Mouse (Mus musculus) frontal cortex, postnatal 10 days (tissue): ENCODE measurements around the gene Txndc17.
"Not testable (repeated sequence)": the region's sequence is repeated elsewhere in the genome, so short reads cannot be mapped to it uniquely, and the experiment has no call there.

ENCODE experiments used
- DNase-seq, 2 experiments: peaks; one replicate each; pipeline ENCODE4 v3.0.0; 2022; ENCODE audit warnings: low spot score in 2 of 2, mixed read lengths in 1 of 2

Txndc17 gene

GRCm38 (mm10) chr11:72207204-72207833 lies at the start of gene Txndc17, which contains the start of gene 4933427D14Rik:
Txndc17 (plus strand) TSS chr11:72207547.
4933427D14Rik (minus strand) TSS chr11:72207459.
- peak; percentile 82 to 84 for DNase-seq

DNA sequence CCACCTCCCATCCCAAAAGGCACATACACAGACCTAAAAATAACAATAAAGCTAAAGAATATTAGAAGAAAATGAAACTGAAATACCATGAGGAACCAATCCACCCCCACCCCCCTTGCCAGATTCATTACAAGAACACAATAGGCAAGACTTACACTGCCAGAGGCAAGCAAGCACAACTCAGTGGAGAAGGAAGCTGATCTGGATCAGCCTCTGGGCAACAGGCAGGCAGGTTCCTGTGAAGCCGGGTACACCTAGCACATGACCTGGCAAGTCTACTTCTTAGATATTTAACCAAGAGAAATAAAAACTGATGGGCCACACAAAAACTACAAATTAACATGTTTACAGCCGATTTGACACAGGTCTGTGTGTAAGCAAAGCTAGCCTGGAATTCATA lies 44.1 kb upstream of the Txndc17 start:
- DNase-seq = no peak

- no peak for DNase-seq
These were observed 37.5 kb upstream of the Txndc17 start for GRCm38 (mm10) chr11:72169871-72170270.

GRCm38 (mm10) chr11:72171906-72172305 lies 35.4 kb upstream of the Txndc17 start:
- DNase-seq = not testable (repeated sequence)

DNA sequence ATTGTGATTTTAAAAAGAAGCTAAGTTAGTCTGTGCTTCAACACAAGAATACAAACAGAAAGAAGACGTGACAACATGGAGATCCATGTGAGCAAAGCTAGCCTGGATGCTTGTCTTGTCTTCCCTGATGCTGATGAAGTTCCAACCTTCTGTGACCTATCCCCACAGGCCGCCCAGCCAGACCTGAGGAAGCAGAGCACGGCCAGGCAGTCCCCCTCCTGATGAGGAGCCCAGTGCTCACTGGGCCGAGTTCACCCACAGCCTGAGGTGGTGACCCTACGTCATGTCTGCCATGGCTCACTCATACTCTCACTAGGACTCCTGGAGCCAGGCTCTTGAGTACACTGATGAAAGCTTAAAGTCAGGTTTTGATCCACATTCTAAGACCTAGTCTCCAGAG lies 33.8 kb upstream of the Txndc17 start:
- no peak for DNase-seq

DNA sequence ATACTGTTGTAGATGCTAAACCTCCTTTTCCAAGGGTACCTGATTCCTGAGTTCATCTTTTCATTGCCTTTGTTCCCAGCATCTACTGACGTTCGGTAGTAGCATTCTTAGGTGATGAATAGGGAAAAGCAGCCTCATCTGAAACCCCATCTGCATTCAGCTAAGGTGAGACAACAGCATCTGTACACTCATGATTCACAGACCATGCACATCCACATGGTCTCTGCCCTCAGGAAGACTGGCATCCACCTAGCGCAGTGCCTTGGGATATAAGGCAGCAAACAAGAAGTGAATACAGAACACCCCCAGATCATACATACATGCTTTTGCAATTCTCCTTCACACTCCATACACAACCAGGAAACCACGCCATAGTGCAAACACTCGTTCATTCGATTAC lies 32.6 kb upstream of the Txndc17 start:
- no peak for DNase-seq

DNA sequence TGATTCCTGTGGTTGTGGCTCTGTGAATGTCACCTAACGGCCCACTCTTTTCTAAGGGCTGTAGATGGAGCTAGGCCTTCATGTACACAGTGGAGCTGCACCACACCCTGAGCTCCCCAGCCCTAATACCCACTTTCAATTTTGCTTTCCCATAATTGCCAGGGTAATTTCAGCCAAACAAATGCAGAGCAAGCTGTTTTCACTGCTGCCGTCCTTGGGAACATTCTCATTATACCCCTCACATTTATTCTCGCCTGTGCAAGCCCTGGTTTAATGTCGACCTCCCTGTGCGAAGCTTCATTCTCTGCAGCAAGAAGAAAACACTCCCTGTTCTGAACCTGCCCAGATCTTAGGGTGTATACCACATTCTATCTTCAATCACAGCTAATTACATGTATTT lies 31.4 kb upstream of the Txndc17 start:
- DNase-seq = no peak

GRCm38 (mm10) chr11:72176553-72176952 lies 30.8 kb upstream of the Txndc17 start:
- no peak for DNase-seq

DNA sequence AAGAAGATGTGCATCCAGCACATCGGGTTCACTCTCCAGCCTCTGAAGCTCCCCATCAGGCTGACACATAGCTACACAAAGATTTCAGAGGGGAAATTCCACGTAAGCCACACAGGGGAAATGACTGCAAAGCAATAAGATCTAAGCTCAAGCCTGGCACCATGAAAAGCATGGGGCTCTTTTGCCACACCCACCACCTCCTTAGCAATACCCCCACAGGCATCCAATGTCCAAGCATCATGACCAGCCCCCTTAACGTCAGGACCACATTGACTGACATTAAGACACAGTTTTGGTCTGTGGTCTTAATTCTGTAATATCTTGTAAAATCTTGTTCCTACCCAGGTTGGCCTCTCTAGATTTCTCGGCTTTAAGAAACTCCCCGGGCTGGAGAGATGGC lies 26.8 kb upstream of the Txndc17 start:
- DNase-seq = no peak

DNA sequence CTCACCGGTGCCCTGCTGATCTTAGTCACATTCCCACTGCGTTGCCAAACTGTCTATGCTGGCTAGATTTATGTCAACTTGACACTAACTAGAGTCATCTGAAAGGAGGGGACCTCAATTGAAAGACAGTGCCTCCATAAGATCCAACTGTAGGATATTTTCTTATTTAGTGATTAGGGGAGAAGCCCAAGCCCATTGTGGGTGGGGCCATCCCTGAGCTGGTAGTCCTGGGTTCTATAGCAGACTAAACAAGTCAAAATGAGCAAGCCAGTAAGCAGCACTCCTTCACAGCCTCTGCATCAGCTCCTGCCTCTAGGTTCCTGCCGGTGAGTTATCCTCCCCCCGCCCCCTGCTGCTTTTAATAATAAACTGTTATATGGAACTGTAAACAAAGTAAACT lies 26.2 kb upstream of the Txndc17 start:
- DNase-seq = no peak

DNA sequence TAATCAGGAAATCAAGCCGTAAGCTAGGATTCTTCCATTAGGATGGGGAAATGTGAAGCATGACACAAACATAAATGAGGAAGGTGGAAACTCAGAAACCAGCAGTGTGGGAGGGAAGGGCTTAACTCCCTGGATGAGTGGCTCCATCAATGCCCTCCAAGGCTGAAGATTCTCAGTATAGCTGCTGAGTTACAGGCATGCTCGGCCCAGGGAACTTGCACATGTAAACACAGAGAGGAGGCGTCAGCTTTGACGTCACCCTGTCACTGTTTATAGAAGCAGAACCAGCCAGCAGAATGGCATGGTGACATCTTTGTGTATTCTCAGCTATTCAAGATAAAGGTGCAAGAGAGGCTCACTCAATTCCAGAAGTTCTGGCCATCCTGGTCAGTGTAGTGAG lies 23.1 kb upstream of the Txndc17 start:
- no peak for DNase-seq

GRCm38 (mm10) chr11:72190857-72191256 lies 16.5 kb upstream of the Txndc17 start:
- DNase-seq = no peak

- no peak for DNase-seq
These were observed 13.1 kb upstream of the Txndc17 start for GRCm38 (mm10) chr11:72194259-72194658.

DNA sequence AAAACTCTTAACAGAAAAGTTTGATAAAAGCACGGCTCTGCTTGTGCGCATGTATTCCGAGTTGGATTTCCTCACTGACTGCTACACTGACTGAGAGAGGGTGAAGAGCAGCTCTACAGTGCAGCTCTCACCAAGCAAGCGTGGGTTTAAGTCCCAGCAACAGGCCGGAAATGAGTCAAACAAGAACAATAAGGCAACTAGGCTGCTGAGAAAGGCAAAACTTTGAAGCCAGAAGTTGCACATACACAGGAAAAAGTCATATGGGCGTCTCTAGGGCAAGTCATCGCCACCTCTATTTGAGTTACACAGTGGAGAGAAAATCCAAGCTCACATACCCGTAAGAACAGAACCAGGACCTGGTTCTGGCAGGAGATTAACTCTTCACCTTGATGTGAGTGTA lies 10.8 kb upstream of the Txndc17 start:
- no peak for DNase-seq

- no peak for DNase-seq
These were observed 3.9 kb upstream of the Txndc17 start for GRCm38 (mm10) chr11:72203440-72203839.

DNA sequence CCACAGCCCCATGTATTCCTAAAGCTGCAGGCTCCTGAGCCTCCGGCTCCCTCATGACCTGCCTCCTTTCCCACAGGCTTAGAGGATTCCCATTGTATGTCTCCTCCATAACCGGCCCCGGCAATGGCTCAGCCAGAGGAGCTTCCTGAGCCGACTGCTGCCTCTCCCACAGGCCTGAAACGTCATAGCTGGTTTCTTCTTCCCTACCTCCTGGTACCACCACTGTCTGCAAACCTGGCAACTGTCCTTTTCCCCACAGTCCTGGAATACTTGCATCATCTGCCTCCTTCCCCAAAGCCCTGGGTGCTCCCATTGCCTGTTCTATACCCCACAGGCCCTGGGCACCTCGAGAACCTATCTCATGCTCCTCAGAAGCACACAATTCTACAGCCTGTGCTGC lies 2.1 kb upstream of the Txndc17 start:
- no peak for DNase-seq

DNA sequence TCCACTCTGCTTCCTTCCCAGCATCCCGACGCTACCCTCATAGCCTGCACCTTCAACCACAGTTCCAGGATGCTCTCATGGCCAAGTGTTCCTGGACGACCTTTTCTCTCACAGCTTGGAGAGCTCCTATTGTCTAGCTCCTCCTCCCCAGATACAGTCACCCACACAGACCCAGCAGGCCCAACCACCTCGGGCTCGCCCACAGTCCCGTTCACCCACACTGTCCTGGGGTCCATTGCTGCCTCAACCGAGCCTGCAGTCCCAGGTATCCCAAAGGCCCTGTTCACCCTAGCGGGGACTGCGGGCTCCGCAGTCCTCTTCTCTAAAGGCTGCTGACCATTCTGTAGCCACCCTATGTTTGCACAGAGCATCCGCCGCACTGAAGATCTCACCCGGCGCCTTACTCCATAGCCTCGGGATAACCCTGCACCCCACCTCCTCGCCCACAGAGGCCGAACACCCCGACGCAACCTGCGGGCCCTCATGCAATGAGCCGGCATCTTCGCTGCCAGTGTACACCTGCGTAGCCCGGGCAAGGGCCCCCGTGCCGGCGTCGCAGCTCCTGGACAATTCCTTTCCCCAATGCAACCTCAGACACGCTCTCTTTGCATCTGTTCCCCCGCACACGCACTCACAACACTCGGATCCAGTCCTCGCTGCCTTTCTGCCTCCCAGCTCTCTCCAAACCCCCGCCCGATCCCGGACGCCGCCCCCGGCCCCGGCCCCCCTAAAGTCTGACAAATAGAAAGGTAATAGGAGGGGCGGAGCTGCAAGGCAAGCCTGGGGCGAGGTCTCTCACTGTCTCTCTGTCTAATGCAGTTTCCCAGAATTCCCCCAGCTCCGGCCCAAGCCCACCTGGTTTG lies 775 bp upstream of the Txndc17 start, which contains the start of gene Gm43951:
Gene Gm43951 (minus strand): TSS at position 500 of the 863 bp plus-strand sequence.
- peak; percentile 27 to 37 for DNase-seq

DNA sequence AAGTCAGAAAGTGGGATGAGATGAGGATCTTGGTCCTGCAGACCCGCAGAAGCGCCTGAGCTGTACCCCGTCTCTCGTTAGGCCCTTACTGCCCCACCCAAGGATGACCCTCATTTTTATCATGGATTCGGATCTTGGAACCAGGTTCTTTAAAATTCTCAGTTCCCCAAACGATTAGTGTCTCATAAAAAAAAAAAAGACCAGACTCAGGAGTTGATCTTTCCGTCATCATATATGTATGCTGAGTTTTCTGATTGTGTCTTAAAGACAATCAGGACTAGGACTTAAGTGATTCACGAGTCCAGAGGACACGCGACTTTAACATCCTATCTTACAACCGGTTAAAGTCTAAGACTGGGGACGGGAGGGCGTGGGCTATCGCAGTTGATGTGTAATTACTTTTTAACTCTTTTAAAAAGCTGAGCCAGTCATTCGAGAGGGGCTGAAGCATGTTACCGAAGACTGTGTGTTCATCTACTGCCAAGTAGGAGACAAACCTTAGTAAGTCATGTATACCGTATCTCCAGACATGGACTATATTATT lies 559 bp downstream of the Txndc17 start:
- no peak for DNase-seq

GRCm38 (mm10) chr11:72214591-72215409 lies 7.5 kb downstream of the Txndc17 start:
- DNase-seq = peak; percentile 92 to 94

- DNase-seq = peak; percentile 71 to 79
These were observed 8.1 kb downstream of the Txndc17 start, which contains the start of gene Med31 for GRCm38 (mm10) chr11:72215410-72215797. Med31 (minus strand) TSS chr11:72215592.

DNA sequence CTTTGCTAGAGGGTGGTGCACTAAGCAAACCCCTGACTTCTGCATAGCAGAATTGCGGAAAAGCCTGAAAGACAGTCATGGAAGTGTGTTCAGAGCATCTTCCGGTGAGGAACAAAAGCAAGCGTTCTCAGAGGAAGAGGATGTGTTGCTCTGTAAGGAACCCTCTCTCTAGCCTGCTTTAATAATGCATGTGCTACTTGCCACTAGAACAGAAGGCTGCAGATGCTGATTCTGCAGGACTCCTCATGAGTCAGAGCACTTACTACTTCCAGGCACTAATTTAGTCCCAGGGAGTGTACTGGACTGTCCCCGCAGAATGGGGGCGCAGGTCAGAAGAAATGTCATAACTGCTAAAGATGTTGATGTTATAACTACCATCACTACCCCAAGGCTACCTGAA lies 9.8 kb downstream of the Txndc17 start:
- no peak for DNase-seq

GRCm38 (mm10) chr11:72221278-72221677 lies 13.9 kb downstream of the Txndc17 start:
- peak; percentile 35 to 64 for DNase-seq
